Mouse (Mus musculus) G1E (cell line): ENCODE data around the gene Larp6.

Source experiments
- CTCF ChIP-seq: IDR thresholded peaks from 2 replicates; pipeline ENCODE4 v1.5.1; 2012; ENCODE audit warnings: low read depth, low read length, inconsistent platforms, mixed read lengths
- POLR2AphosphoS5 ChIP-seq: IDR thresholded peaks from 2 replicates; pipeline ENCODE4 v1.6.1; 2012; ENCODE audit warnings: low read depth, low read length, inconsistent platforms; ENCODE audit not compliant: insufficient replicate concordance
- TAL1 ChIP-seq: conservative IDR thresholded peaks from 2 replicates; pipeline ENCODE4 v1.6.1; 2012; ENCODE audit warnings: low read depth, low read length, inconsistent platforms, mixed read lengths

GRCm38 (mm10) chr9:60724968-60725367 lies 12.2 kb downstream of the Larp6 start:
- TF ChIP-seq CTCF (no peak), POLR2AphosphoS5 (no peak), TAL1 (no peak)
